Mouse (Mus musculus): ENCODE measurements around the gene Ptprr.

The Ptprr gene

DNA sequence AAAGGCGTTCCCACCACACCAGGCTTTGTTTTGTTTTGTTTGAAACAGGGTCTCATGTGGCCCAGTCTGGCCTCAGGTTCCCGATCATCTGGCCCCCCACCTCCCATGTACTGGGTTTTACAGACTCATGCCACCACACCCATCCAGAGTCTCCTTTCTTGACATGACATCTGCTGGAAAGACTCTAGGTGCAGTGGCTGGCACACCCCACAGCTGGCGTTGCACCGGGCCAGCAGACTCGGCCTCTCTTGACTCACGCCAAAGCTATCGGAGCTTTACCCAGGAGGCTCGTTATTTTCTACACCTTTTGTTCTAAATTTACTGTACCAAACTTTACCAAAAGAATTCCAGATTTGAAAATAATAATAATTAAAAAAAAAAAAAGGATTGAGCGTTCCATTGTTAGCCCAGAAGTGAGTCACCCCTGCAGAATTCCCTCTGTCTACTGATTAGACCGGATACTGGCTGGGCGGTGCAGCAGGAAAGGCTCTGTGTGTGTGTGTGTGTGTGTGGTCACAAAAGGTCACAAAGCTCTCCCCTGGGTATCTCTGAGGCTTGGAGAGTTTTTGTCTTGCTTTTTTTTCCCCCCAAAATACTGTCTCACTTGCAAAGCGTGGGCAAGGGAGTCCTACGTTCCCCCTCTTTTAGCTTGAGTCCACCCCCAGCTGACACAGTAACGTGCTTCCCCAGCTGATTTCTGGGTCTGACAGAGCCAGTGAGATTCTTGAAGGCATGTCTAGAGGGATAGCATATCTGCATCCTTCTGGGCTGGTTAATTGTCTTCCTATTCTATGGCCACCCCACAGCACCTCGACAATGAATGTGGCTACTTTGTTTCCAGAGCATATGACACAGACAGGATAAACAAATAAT is 248.8 kb downstream of the Ptprr start:
- no peak for DNase-seq (ENCODE audit: low spot score)

DNA sequence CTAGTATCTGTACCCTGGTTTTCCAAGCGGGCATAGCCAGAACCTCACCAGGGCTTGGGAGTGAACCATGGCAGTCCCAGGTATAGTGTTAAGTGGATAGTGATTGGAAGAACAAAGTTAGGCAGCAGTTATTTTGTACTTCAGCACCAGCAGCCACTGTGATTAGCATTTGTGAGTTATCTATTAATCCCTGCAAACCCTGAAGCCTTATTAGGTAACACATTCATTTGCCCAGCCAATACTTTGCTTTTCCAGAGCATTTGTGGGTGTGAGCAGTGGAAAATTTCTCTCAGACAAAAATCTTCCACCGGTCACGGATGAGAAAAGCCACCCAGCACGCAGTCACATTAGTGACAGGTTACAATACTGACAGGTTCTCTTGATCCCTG is 249.4 kb downstream of the Ptprr start:
- DNase-seq (ENCODE audit: low spot score): no peak

DNA sequence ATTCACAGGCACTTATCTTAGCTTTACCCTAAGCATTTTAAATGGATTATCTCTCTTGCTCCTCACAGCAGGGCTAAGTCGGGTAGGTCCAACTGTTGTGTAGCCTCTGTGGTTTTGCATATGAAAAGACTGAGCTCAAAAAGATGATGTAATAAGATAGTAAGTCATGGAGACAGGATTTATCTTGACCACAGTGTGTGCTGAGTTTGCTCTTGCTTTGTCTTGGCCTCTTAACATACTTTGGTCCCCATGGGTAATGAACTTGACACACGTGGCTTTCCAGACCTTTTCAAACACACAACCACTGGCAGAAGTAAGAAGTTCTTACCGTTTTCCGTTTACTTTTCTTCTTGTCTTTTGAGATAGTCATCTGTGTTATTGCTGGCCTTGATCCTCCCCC is 250.3 kb downstream of the Ptprr start:
- DNase-seq (ENCODE audit: low spot score): no peak

DNA sequence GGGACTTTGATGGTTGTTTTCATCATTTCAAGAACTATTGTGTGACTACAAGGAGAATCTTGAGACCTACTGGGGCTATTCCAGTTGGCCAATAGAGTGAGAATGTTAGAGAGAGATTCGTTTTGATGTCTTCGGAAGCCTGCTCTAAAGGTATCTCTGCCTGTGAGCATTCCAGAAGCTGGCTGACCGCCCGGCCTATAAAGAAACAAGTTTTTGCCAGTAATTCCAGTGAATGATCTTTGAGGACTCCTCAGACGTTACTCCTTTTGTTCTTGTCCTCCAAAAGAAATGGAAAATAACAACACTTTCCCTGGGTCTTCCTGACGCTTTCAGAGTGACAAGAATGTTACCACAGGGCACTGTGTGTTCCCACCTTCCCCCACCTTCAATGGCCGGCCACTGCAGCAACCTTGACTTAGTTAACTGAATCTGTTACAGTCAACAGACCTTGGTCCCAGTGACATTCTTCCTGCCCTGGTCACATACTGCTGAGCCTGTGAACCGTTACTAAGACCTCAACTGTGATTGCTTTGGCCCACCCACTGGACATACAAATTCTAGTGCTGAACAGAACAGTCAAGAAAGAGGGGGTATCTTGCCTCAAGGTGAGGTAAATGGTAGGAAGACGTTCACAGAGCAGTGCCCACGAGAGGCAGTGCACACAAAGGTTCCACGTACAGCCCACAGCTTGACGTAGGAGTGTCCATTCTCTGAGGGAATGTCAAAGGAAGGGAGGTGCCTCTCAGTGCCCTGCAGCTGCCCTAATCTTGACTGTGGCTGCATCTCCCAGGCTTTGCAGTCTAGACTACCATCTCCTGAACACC is 252.8 kb downstream of the Ptprr start:
- no peak for DNase-seq (ENCODE audit: low spot score)

DNA sequence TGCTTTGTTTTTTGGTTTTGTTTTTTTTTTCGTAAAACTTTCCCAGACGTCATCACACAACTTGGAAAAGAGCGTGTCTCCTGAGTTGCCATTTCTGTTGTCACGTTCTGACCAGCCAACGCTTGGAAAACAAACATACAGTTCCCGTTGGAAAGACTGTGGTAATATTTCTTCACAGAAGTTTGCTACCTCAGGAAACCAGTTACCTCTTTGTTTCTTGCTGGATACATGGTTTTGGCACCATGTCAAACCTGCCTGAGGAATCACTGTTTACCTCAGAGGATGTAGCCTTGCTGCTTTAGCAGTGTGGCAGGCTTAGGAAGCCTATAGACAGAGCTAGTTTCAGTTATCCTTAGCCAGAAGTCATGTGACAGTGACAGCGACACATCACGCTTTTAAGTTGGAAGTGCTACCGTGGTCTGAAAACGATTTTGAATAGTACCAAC is 253.5 kb downstream of the Ptprr start:
- no peak for DNase-seq (ENCODE audit: low spot score)

DNA sequence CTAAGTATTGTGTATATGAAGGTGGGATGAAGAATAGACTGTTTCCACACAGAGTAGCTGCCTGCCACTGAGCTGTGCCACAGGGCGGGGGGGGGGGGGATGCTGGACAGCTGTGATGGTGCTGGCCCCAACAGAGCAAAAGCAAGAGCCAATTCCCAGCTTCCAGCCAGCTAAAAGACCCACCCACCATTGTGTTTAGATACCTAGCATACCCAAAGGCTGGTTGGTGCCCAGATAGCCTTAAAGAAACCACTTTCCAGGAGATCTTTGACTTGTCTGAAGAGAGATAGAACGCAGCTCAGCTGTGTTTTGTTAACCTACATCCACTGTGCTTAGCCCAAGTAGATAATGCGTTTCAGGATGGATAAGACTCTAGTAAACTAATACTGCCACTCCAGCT is 254.1 kb downstream of the Ptprr start:
- no peak for DNase-seq (ENCODE audit: low spot score)

DNA sequence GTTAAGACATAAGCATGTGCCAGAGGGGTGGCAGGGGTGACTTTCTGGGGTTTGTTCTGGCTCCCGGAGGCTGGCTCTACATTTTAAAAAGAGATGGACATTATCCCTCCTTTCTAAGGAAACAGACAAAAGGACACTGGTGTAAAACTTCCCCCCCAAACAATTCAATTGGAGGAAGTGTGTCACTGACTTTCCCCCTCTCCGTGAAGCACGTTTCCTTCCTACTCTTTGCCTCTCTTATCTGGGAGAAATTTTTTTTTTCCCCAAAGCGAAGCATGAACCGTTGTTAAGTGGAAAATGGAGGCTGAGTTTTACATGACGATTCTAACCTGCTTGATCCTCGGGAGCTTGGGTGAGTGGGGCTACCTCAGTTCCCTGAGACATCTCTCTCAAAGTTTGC is 257.3 kb downstream of the Ptprr start, which contains the start of gene Ptprb:
TSS of gene Ptprb (plus strand) at position 244 of the 400 bp plus-strand sequence.
- no peak for DNase-seq (ENCODE audit: low spot score)

DNA sequence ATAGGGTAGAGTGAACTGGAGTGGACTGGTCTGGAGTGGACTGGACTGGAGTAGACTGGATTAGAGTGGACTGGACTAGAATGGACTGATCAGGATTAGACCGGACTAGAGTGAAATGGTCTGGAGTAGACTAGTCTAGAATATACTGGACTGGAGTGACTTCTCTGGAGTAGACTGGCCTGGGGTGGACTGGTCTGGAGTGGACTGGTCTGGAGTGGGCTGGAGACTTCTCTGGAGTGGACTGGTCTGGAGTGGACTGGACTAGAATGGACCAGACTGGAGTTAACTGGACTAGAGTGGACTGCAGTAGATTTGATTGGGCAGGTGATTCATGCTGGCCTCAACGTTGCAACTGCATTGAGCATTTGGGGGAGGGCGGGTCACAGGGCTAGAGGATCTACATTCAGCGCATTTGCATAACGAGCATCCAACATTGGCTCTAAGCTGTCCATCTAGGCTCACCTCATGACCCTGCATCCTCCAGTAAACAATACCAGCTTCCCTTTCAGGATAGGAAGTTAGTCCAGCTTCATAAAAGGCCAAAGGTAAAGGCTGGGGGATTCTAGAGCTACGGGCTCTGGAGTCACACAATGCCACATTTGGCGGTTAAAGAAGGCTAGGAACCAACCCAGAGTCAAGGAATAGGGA is 268.8 kb downstream of the Ptprr start:
- no peak for DNase-seq (ENCODE audit: low spot score)

DNA sequence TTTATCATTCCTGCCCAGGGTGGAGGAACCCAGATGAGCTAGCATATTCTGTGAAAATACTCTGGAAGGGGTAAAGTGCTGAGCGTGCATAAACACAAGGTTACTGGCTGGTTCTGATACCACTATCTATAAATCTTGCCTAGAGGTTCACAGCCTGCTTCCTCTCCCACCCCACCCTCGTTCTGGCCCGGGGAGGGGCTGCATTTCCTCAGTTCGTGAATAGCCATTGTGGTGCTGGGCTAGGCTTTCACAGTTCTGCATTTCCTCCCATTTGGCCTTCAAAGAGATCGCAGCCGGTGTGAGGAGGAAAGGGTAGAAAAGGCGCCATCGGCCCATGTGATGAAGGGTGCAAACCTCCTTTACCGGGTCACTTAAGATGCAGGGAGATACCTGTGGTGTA is 270.1 kb downstream of the Ptprr start:
- DNase-seq (ENCODE audit: low spot score): no peak

DNA sequence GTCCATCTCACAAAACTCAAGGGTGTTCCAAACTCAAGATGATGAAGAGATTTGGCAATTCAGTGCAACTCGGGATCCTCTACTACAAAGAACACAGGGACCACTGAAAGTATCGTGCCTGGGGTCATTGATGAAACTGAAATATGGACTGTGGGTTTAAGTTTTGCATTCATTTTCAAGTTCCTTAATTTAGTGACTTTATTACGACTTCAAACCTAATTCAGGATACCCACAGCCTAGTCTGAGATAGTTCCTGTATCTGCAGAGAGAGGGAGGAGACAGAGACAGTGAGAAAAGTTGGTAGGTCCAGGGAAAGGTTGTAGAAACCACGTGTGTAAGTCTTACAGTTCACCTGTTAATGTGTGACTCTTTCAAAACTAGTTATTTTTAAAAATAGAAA is 272.5 kb downstream of the Ptprr start:
- DNase-seq (ENCODE audit: low spot score): no peak

DNA sequence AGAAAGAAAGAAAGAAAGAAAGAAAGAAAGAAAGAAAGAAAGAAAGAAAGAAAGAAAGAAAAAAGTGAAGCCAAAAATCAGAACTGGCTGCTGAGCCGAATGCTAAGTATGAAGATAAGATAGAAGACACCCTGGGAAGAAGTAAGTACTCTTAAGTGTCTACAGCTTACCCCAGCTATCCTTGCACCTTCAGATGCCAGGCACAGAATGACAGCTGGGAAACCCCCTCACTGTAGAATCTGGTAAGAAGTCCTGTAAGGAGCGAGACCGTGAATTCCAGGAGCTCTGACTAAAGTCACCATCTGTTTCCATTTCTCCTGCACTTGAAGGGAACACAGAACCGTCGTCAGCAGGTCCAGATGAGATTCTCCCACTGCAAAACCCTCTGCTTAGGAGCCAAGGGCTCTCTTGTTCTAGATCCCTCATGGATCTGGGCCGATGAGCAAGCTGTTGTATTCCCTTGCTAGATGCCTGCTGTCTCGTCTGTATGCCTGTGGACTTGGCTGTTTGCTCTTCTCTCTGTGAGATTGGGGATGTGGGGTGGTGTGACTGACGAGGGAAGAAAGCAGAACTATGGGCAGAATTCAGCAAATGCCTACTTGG is 273.2 kb downstream of the Ptprr start:
- DNase-seq (ENCODE audit: low spot score): no peak

DNA sequence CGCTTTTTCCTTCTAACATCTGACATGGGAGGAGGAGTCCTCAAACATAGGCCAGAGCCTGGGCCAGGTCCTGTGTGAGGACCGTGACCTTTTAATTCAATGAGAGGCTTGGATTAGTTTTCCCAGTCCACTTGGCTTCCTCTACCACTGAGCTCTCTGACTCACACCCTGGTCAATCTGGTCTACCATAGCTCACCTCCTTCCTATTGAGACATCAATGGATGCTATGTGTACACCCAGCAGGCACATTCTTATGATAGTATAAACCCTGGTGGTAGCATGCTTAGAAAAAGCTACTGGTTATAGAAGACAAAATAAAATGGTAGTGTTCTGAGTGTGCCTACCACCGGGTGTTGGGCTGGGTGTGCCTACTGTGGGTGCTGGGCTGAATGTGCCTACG is 278.4 kb downstream of the Ptprr start:
- no peak for DNase-seq (ENCODE audit: low spot score)

DNA sequence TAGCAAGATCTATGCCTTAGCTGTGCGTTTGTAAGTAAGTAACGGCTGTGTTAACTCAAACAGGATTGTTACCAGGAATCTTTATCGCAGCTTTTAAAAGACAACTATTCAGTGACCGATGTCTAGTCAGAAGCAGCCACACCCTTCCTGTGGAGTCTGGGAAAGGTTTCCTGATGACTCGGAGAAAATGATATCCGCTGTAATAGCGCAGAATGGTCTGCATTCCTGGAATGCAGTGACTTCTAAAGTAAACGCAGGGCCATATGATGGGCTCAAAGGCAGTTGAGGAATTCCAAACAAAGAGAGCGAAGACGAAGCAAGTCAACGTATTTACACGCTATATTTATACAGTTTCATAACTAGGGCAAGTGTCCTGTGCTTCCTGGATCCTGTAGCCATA is 279.8 kb downstream of the Ptprr start:
- DNase-seq (ENCODE audit: low spot score): no peak

DNA sequence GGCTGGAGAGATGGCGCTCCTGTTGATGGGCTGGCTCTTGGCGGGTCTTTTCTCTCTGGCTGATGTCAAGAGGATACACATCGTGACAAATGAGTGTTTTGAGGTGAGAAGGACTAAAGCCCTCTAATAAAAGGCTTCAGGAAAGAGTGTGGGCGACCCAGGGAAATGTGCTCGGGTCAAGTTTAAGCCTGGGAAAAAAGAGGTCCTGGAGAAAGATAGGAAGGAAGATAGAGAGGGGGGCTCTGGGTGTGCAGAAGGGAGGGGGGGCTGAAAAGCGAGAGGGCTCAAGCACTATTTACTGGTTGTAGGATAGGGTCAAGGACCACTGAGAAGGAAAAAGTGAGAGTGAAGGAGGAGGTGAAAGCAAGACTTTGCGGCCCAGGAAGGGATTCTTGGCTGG is 282.8 kb downstream of the Ptprr start:
- DNase-seq (ENCODE audit: low spot score): no peak

DNA sequence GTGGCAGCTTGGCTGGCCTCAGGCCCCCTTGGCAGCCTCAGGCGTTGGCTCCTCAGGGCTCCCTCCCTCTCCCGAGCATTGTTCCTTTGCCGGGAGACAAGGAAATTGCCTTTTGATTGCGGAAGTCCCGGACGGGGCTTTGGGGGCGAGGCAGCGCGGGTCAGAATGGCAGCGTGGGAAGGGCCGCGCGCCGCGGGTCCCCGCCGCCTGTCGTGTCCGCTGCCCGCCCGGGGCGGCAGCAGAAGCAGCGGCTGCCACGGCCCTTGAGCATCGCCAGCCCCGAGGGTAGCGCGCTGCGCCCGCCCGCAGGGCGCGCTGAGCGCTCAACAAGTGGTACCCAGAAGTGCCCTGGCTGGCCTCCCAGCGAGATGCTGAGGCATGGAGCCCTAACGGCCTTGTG is 283.2 kb downstream of the Ptprr start:
- peak; percentile 16 for DNase-seq (ENCODE audit: low spot score)

DNA sequence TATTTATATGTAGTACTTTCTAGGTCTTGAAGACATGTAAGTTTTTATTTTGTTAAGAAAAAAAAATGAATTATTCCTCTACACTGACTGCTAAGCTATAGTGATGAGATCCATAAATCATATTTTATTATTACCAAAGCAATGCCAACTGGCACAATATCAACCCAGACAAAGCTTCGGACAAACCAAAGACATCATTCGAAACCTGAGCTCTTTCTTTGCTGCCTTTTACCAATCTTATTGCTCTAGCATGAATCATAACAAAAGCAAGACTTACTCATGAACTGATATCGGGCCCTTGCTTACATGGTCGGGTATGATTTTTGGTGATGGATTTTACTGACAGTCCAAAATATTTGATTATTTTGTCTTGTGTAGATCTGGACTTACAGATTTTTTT is 286.3 kb downstream of the Ptprr start:
- no peak for DNase-seq (ENCODE audit: low spot score)

DNA sequence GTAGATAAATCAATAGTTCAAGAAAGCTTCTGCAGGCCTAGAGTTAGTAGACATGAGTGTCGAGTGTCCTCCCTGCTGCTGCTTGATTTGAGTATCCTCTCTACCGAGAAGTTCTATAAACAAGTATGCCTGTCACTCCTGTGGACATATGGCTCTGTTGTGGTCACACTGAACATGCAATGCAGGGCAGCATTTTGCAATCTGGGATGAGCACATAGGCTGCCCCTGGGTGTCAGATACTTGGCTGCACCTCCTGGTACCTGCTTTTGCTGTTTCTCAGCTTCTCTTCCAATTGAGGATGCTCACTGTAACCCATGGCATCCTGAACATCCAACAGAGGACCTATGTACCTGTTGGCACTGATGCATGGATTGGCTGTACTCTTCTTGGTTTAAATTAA is 291.4 kb downstream of the Ptprr start:
- DNase-seq (ENCODE audit: low spot score): no peak

DNA sequence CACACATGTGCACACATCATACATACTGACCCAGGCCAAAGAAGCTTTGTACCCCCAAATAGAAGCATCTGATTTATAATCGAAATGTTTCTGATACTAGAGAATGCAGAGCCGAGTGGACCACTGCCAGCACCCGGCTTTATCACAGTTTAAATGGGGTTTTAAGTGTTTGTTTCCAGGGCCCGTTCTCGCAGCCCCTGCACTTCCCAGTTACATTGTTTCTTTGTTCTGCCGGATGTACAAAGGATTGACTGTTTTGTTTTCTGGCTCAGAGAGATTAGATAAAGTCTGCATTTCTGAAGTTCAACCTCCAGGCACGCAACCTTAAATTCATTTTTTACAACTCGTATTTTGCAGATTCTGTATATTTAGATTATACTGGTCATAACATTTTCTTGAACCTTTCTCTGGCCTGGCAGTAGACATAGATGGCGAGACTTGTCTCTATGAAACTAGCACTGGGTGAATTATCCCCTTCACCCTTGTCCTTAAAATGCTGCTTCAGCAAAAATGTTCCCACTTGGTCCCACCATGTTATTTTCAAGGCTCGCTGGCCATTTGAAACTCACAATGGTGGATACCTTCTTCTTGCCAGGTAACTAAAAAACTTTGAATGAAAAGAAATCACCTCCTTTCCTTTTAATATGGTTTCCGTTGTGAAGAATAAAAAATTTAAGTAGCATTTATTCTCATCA is 292.6 kb downstream of the Ptprr start:
- DNase-seq (ENCODE audit: low spot score): no peak

DNA sequence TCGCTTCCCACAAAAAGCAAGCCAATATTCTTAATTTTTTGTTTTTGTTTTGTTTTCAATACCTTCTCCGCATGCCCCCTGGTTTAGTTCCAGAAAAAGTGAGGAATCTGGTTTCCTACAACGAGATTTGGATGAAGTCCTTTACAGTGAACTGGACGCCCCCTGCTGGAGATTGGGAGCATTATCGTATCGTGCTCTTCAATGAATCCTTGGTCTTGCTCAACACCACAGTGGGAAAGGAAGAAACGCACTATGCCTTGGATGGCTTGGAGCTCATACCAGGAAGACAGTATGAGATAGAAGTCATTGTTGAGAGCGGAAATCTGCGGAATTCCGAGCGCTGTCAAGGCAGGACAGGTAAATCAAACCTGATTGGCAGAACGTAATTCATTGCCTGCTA is 301.2 kb downstream of the Ptprr start:
- peak; percentile 71 for DNase-seq (ENCODE audit: low spot score)
